ENCODE assay signal across 35 mouse cellular contexts in genomic region chr10:77713734-77714133, GRCm38 (mm10). TPM values are rescaled to one million over a fixed set of nuclear protein-coding genes. Genes with fewer than 3 reads are reported as not detected.
DNase-seq lines count a peak whose midpoint lies in the region; ATAC-seq and TF ChIP-seq lines count a peak whose summit lies in the region.
"Had no signal": no experiment of that assay in that cellular context is flagged by ENCODE, and none has a peak within 500 bp of the region (broad histone marks: within the 10 kb centered on the region; RNA-seq: fewer than 3 reads in every experiment).

No protein-coding gene starts in this region.

- H3K36me3 ChIP-seq in MEL (ENCODE audit: control insufficient read depth in 1 of 2, insufficient read depth in 2 of 2, low read length in 2 of 2) = peaks cover 0 to 2% of the 10 kb centered on the region in 2 experiments; a peak in 1 of 4 replicates
- H3K36me3 ChIP-seq: embryonic facial prominence, embryonic 10.5 days; embryonic facial prominence, embryonic 13.5 days; forebrain, embryonic 12.5 days; forebrain, embryonic 15.5 days; heart, embryonic 12.5 days; heart, embryonic 15.5 days had no signal

- no peak for TF ChIP-seq EP300 in MEL (IDR thresholded peaks at IDR 0.05; ENCODE audit: low read depth in 1 of 2, low read length in 2 of 2)

- H3K27me3 ChIP-seq in MEL (ENCODE audit: control insufficient read depth in 1 of 2, insufficient read depth in 2 of 2, low read length in 2 of 2) = peaks cover 0 to 2% of the 10 kb centered on the region in 2 experiments; a peak in 1 of 4 replicates
- H3K27me3 ChIP-seq: embryonic facial prominence, embryonic 13.5 days; forebrain, embryonic 12.5 days; forebrain, embryonic 15.5 days; heart, embryonic 12.5 days; heart, embryonic 15.5 days had no signal

- H3K9me3 ChIP-seq in MEL (replicated peaks; ENCODE audit: insufficient read depth, low read length) = no peaks in the 10 kb centered on the region
- H3K9me3 ChIP-seq: forebrain, embryonic 15.5 days had no signal

- H3K4me1 ChIP-seq in MEL (ENCODE audit: control insufficient read depth in 1 of 2, insufficient read depth in 2 of 2, low read length in 2 of 2) = peaks cover 0 to 5% of the 10 kb centered on the region in 2 experiments; a peak in 1 of 4 replicates
- H3K4me1 ChIP-seq: embryonic facial prominence, embryonic 10.5 days; embryonic facial prominence, embryonic 13.5 days; forebrain, embryonic 12.5 days; forebrain, embryonic 15.5 days; heart, embryonic 12.5 days; heart, embryonic 15.5 days had no signal

- TF ChIP-seq CTCF in MEL (IDR thresholded peaks at IDR 0.05 in 2 of 3, conservative IDR thresholded peaks at IDR 0.05 in 1 of 3; ENCODE audit: control insufficient read depth in 1 of 3, insufficient read depth in 1 of 3, low read depth in 2 of 3, low read length in 3 of 3, poor library complexity in 1 of 3, severe bottlenecking in 1 of 3) = no peak

- no peak overlapping the region for H3K9ac ChIP-seq in MEL (ENCODE audit: control insufficient read depth, low read depth, low read length, poor library complexity, severe bottlenecking)
- H3K9ac ChIP-seq: embryonic facial prominence, embryonic 13.5 days; forebrain, embryonic 12.5 days; forebrain, embryonic 15.5 days; heart, embryonic 12.5 days; heart, embryonic 15.5 days; hindbrain, embryonic 14.5 days had no signal

- ATAC-seq in common myeloid progenitor, adult 5-6 weeks (replicated peaks; ENCODE audit: low read depth, poor library complexity, severe bottlenecking) = peak; percentile 56
- ATAC-seq in megakaryocyte, adult 5-6 weeks (ENCODE audit: poor library complexity, severe bottlenecking) = peak; percentile 47; the same call in 1 of the 2 replicates
- ATAC-seq: activated CD4-positive, CD25-positive, alpha-beta regulatory T cell, adult 4 months; forebrain, embryonic 15.5 days; hindbrain, postnatal 0 days; inflammation-experienced regulatory T-cells, adult 6 months had no signal

- TF ChIP-seq POLR2A in MEL (IDR thresholded peaks at IDR 0.05; ENCODE audit: control insufficient read depth in 1 of 2, insufficient read depth in 1 of 2, low read depth in 1 of 2, low read length in 2 of 2, poor library complexity in 1 of 2) = no peak

- DNase-seq in A20 (ENCODE audit: low read depth, low spot score) (peak; percentile 31), MEL (ENCODE audit: low read depth, low spot score) (peak; percentile 67)
- DNase-seq in layer of hippocampus, adult 9-10 months (ENCODE audit: low spot score) = no peak
- no peak for DNase-seq in neural tube, embryonic 10.5 days (ENCODE audit: extremely low spot score, low spot score)
- DNase-seq in urinary bladder, adult 18-20 months (ENCODE audit: low spot score in 2 of 2) = no peak
- DNase-seq: adrenal gland, postnatal 10 days; adrenal gland, postnatal 36 days; cerebellum, adult 11 months; cerebellum, adult 2 months; cerebellum, adult 9-11 months; cerebellum, postnatal 25 days; embryo, embryonic 11 days; gastrocnemius, postnatal 25 days; heart, postnatal 10 days had no signal

- no peak overlapping the region for H3K27ac ChIP-seq in MEL (ENCODE audit: control insufficient read depth, low read depth, low read length)
- H3K27ac ChIP-seq: embryonic facial prominence, embryonic 10.5 days; embryonic facial prominence, embryonic 13.5 days; forebrain, embryonic 12.5 days; forebrain, embryonic 15.5 days; heart, embryonic 15.5 days; hindbrain, embryonic 14.5 days; hindbrain, postnatal 0 days had no signal

- no peak for TF ChIP-seq RAD21 in MEL (IDR thresholded peaks at IDR 0.05; ENCODE audit: low read depth, low read length)

- H3K4me3 ChIP-seq in MEL (ENCODE audit: control insufficient read depth in 1 of 2, insufficient read depth in 1 of 2, low read depth in 2 of 2, low read length in 2 of 2) = no peak overlapping the region
- H3K4me3 ChIP-seq: embryonic facial prominence, embryonic 10.5 days; embryonic facial prominence, embryonic 13.5 days; erythroblast, embryonic 14.5 days; forebrain, embryonic 12.5 days; forebrain, embryonic 15.5 days; heart, embryonic 12.5 days; heart, embryonic 15.5 days had no signal

- no peaks in the 10 kb centered on the region for H3K79me2 ChIP-seq in MEL (ENCODE audit: control insufficient read depth, insufficient read depth, low read length, poor library complexity)

TF ChIP-seq in MEL, 35 proteins besides CTCF, POLR2A, EP300 and RAD21:
- TF ChIP-seq GATA1 (IDR thresholded peaks at IDR 0.05; ENCODE audit: low read depth, low read length) (0 out of 2 replicates have a peak, but pooled peaks have one; percentile 23), JUND (IDR thresholded peaks at IDR 0.05; ENCODE audit: low read depth, low read length) (no peak)

RNA-seq across cellular contexts. Expression of gene Gm10142, which starts 1.9 kb away (rescaled TPM):
- not detected in 2 replicates for total RNA-seq in MEL (2012; rRNA removed)
- not detected for polyA plus RNA-seq in MEL (2012; ENCODE audit: insufficient read depth in 1 of 2, insufficient read length in 2 of 2, low read depth in 1 of 2, low replicate concordance in 2 of 2, missing spikeins in 1 of 2)
- total RNA-seq in common myeloid progenitor, adult 5-6 weeks (2017) = not detected in 2 replicates
- total RNA-seq in megakaryocyte, adult 5-6 weeks (2015) = not detected in 2 replicates
- not detected in 2 replicates for total RNA-seq in megakaryocyte, adult 5-6 weeks (2017)
- total RNA-seq: adrenal gland, adult 18-20 months; adrenal gland, postnatal 10 days; adrenal gland, postnatal 36 days; ES-E14; gastrocnemius, adult 8-10 months; gastrocnemius, postnatal 25 days; heart, adult 18-20 months; heart, postnatal 10 days; heart, postnatal 36 days; hindbrain, postnatal 0 days had no signal
- polyA plus RNA-seq: activated CD4-positive, CD25-positive, alpha-beta regulatory T cell, adult 4 months; cerebellum, adult 2 months; cortical plate, adult 2 months; embryonic facial prominence, embryonic 10.5 days; embryonic facial prominence, embryonic 13.5 days; erythroblast, embryonic 14.5 days; forebrain, embryonic 12.5 days; forebrain, embryonic 15.5 days; gonadal fat pad, adult 2 months; heart, embryonic 12.5 days; heart, embryonic 15.5 days; hindbrain, embryonic 11.5 days; hindbrain, embryonic 14.5 days; hindbrain, postnatal 0 days; inflammation-experienced regulatory T-cells, adult 6 months had no signal

RNA-seq across cellular contexts. Expression of gene Gm10024, which starts 2.5 kb away (rescaled TPM):
- total RNA-seq in MEL (2012; rRNA removed) = not detected in 2 replicates
- not detected for polyA plus RNA-seq in MEL (2012; ENCODE audit: insufficient read depth in 1 of 2, insufficient read length in 2 of 2, low read depth in 1 of 2, low replicate concordance in 2 of 2, missing spikeins in 1 of 2)
- not detected in 2 replicates for total RNA-seq in common myeloid progenitor, adult 5-6 weeks (2017)
- not detected in 2 replicates for total RNA-seq in megakaryocyte, adult 5-6 weeks (2015)
- total RNA-seq in megakaryocyte, adult 5-6 weeks (2017) = not detected in 2 replicates
- total RNA-seq: adrenal gland, adult 18-20 months; adrenal gland, postnatal 10 days; adrenal gland, postnatal 36 days; ES-E14; gastrocnemius, adult 8-10 months; gastrocnemius, postnatal 25 days; heart, adult 18-20 months; heart, postnatal 10 days; heart, postnatal 36 days; hindbrain, postnatal 0 days had no signal
- polyA plus RNA-seq: activated CD4-positive, CD25-positive, alpha-beta regulatory T cell, adult 4 months; cerebellum, adult 2 months; cortical plate, adult 2 months; embryonic facial prominence, embryonic 10.5 days; erythroblast, embryonic 14.5 days; forebrain, embryonic 12.5 days; forebrain, embryonic 15.5 days; gonadal fat pad, adult 2 months; heart, embryonic 12.5 days; heart, embryonic 15.5 days; hindbrain, embryonic 11.5 days; hindbrain, embryonic 14.5 days; hindbrain, postnatal 0 days; inflammation-experienced regulatory T-cells, adult 6 months had no signal

RNA-seq across cellular contexts. Expression of gene Krtap12-1, which starts 6.7 kb away (rescaled TPM):
- not detected in 2 replicates for total RNA-seq in MEL (2012; rRNA removed)
- not detected for polyA plus RNA-seq in MEL (2012; ENCODE audit: insufficient read depth in 1 of 2, insufficient read length in 2 of 2, low read depth in 1 of 2, low replicate concordance in 2 of 2, missing spikeins in 1 of 2)
- total RNA-seq in common myeloid progenitor, adult 5-6 weeks (2017) = not detected in 2 replicates
- total RNA-seq in megakaryocyte, adult 5-6 weeks (2015) = not detected in 2 replicates
- total RNA-seq in megakaryocyte, adult 5-6 weeks (2017) = not detected in 2 replicates
- total RNA-seq: adrenal gland, adult 18-20 months; adrenal gland, postnatal 10 days; adrenal gland, postnatal 36 days; ES-E14; gastrocnemius, adult 8-10 months; gastrocnemius, postnatal 25 days; heart, adult 18-20 months; heart, postnatal 10 days; heart, postnatal 36 days; hindbrain, postnatal 0 days had no signal
- polyA plus RNA-seq: activated CD4-positive, CD25-positive, alpha-beta regulatory T cell, adult 4 months; cerebellum, adult 2 months; cortical plate, adult 2 months; embryonic facial prominence, embryonic 10.5 days; embryonic facial prominence, embryonic 13.5 days; erythroblast, embryonic 14.5 days; forebrain, embryonic 12.5 days; forebrain, embryonic 15.5 days; gonadal fat pad, adult 2 months; heart, embryonic 12.5 days; heart, embryonic 15.5 days; hindbrain, embryonic 11.5 days; hindbrain, embryonic 14.5 days; hindbrain, postnatal 0 days; inflammation-experienced regulatory T-cells, adult 6 months had no signal

RNA-seq across cellular contexts. Expression of gene Gm10272, which starts 7.3 kb away (rescaled TPM):
- total RNA-seq in MEL (2012; rRNA removed) = not detected in 2 replicates
- polyA plus RNA-seq in MEL (2012; ENCODE audit: insufficient read depth in 1 of 2, insufficient read length in 2 of 2, low read depth in 1 of 2, low replicate concordance in 2 of 2, missing spikeins in 1 of 2) = not detected
- total RNA-seq in common myeloid progenitor, adult 5-6 weeks (2017) = not detected in 2 replicates
- not detected in 2 replicates for total RNA-seq in megakaryocyte, adult 5-6 weeks (2015)
- total RNA-seq in megakaryocyte, adult 5-6 weeks (2017) = not detected in 2 replicates
- total RNA-seq: adrenal gland, adult 18-20 months; adrenal gland, postnatal 10 days; adrenal gland, postnatal 36 days; ES-E14; gastrocnemius, adult 8-10 months; gastrocnemius, postnatal 25 days; heart, adult 18-20 months; heart, postnatal 10 days; heart, postnatal 36 days; hindbrain, postnatal 0 days had no signal
- polyA plus RNA-seq: activated CD4-positive, CD25-positive, alpha-beta regulatory T cell, adult 4 months; cerebellum, adult 2 months; cortical plate, adult 2 months; embryonic facial prominence, embryonic 10.5 days; embryonic facial prominence, embryonic 13.5 days; erythroblast, embryonic 14.5 days; forebrain, embryonic 12.5 days; forebrain, embryonic 15.5 days; gonadal fat pad, adult 2 months; heart, embryonic 12.5 days; heart, embryonic 15.5 days; hindbrain, embryonic 11.5 days; hindbrain, embryonic 14.5 days; hindbrain, postnatal 0 days; inflammation-experienced regulatory T-cells, adult 6 months had no signal

RNA-seq across cellular contexts. Expression of gene Gm10100, which starts 12.6 kb away (rescaled TPM):
- not detected in 2 replicates for total RNA-seq in MEL (2012; rRNA removed)
- polyA plus RNA-seq in MEL (2012; ENCODE audit: insufficient read depth in 1 of 2, insufficient read length in 2 of 2, low read depth in 1 of 2, low replicate concordance in 2 of 2, missing spikeins in 1 of 2) = not detected
- total RNA-seq in common myeloid progenitor, adult 5-6 weeks (2017) = not detected in 2 replicates
- total RNA-seq in megakaryocyte, adult 5-6 weeks (2015) = not detected in 2 replicates
- not detected in 2 replicates for total RNA-seq in megakaryocyte, adult 5-6 weeks (2017)
- total RNA-seq: adrenal gland, adult 18-20 months; adrenal gland, postnatal 10 days; adrenal gland, postnatal 36 days; ES-E14; gastrocnemius, adult 8-10 months; gastrocnemius, postnatal 25 days; heart, adult 18-20 months; heart, postnatal 10 days; heart, postnatal 36 days; hindbrain, postnatal 0 days had no signal
- polyA plus RNA-seq: activated CD4-positive, CD25-positive, alpha-beta regulatory T cell, adult 4 months; cerebellum, adult 2 months; cortical plate, adult 2 months; embryonic facial prominence, embryonic 10.5 days; embryonic facial prominence, embryonic 13.5 days; erythroblast, embryonic 14.5 days; forebrain, embryonic 12.5 days; forebrain, embryonic 15.5 days; gonadal fat pad, adult 2 months; heart, embryonic 12.5 days; heart, embryonic 15.5 days; hindbrain, embryonic 11.5 days; hindbrain, embryonic 14.5 days; hindbrain, postnatal 0 days; inflammation-experienced regulatory T-cells, adult 6 months had no signal

Comparison
In these comparisons a context has a peak if more than half of its experiments do, and no peak if none do; other contexts are left out.
1. DNase-seq: peak in A20 (single experiment) and MEL (single experiment); none in layer of hippocampus, adult 9-10 months (single experiment), neural tube, embryonic 10.5 days (single experiment) and urinary bladder, adult 18-20 months (0 of 2).